Mouse (Mus musculus): ENCODE results near the gene Slc25a33. TPM values are rescaled to one million over a fixed set of nuclear protein-coding genes. Genes with fewer than 3 reads are reported as not detected.

Slc25a33 gene
- polyA plus RNA-seq, 1 experiment from 2014 or later = 22.0 TPM

DNA sequence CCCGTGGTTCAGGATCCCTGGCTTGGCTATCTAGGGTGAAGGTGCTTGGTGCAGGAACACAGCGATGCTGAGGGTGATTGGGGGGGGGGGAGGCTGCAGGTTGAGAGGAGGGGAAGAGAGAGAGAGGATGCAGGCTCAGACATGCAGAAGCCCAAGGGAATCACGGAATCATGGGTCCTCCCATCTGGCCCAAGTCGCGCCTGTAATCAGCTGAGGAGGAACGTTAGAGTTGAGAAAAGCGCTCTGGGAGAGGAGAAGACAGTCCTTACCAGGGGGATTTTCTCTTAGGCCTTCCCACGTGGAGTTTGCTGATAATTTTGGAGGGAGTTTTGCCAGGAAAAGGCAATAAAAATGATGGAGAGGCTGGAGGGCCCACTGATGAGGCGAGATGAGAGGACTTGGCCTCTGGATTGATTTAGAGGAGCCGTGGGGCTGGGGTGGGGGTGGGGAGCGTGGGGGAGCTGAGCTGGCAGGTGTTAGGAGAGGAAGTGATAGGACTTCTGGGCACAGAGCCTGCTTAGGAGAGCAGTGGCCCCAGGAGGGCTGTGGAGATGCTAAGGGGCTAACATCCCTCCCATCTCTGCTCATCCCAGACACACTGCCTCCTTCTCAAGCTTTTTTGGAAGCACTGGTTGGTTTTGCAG lies 34.6 kb upstream of the Slc25a33 start:
- 38% methylated on average over 11 of the region's 11 CpGs for WGBS

DNA sequence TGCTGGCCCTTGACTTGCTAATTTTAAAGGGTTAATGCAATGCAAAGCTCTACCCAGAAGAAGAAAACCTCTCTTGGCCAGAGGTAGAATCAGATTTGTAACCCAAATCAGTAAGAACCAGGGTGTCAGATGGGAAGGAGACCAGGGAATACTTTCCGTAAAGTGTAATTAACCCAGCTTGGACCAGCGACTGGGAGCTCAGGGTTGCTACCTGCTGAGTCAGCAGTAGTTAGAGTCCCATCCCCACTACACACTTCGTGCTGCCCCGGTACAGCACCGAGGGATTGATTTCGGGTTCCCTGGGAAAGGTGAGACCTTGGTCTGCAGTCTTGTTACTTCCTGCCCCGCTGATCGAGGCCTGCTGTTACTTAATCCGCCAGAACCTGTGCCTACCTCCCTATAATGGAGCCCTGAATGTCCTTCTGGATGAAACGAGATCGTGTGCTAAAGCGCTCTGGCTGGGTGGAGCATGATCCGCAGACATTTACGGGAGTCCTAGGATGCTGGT lies 34.0 kb upstream of the Slc25a33 start:
- DNase-seq (ENCODE audit: low spot score) = peak; percentile 9
- 36% methylated on average over 14 of the region's 14 CpGs for WGBS
- ATAC-seq (ENCODE audit: insufficient read depth, low FRiP score, low TSS enrichment) = no peak
- no peaks in the 10 kb centered on the region for H3K36me3 ChIP-seq (ENCODE audit: control insufficient read depth, insufficient read depth, low read length)
- H3K9ac ChIP-seq (ENCODE audit: low read length) = no peak overlapping the region
- H3K27ac ChIP-seq (ENCODE audit: low read depth, low read length) = no peak overlapping the region
- no peak overlapping the region for H3K4me3 ChIP-seq (ENCODE audit: low read depth, low read length)
- no peaks in the 10 kb centered on the region for H3K9me3 ChIP-seq (ENCODE audit: control insufficient read depth, low read length)
- 0 out of 2 replicates have a peak, but pooled peaks cover 2% of the 10 kb centered on the region for H3K27me3 ChIP-seq (ENCODE audit: control insufficient read depth, insufficient read depth, low read length)
- no peak overlapping the region for H3K4me2 ChIP-seq (ENCODE audit: low read depth)
- peaks cover 5% of the 10 kb centered on the region for H3K4me1 ChIP-seq (ENCODE audit: control insufficient read depth, insufficient read depth, low read length)

More for the DNA sequence above, 34.6 kb upstream of the Slc25a33 start:
- ATAC-seq (ENCODE audit: insufficient read depth, low FRiP score, low TSS enrichment) (no peak), DNase-seq (ENCODE audit: low spot score) (no peak)
- 0 out of 2 replicates have a peak, but pooled peaks cover 2% of the 10 kb centered on the region for H3K27me3 ChIP-seq (ENCODE audit: control insufficient read depth, insufficient read depth, low read length)
- no peaks in the 10 kb centered on the region for H3K9me3 ChIP-seq (ENCODE audit: control insufficient read depth, low read length)
- no peak overlapping the region for H3K9ac ChIP-seq (ENCODE audit: low read length)
- no peaks in the 10 kb centered on the region for H3K36me3 ChIP-seq (ENCODE audit: control insufficient read depth, insufficient read depth, low read length)
- no peak overlapping the region for H3K4me3 ChIP-seq (ENCODE audit: low read depth, low read length)
- no peak overlapping the region for H3K4me2 ChIP-seq (ENCODE audit: low read depth)
- no peak overlapping the region for H3K27ac ChIP-seq (ENCODE audit: low read depth, low read length)
- peaks cover 5% of the 10 kb centered on the region for H3K4me1 ChIP-seq (ENCODE audit: control insufficient read depth, insufficient read depth, low read length)

DNA sequence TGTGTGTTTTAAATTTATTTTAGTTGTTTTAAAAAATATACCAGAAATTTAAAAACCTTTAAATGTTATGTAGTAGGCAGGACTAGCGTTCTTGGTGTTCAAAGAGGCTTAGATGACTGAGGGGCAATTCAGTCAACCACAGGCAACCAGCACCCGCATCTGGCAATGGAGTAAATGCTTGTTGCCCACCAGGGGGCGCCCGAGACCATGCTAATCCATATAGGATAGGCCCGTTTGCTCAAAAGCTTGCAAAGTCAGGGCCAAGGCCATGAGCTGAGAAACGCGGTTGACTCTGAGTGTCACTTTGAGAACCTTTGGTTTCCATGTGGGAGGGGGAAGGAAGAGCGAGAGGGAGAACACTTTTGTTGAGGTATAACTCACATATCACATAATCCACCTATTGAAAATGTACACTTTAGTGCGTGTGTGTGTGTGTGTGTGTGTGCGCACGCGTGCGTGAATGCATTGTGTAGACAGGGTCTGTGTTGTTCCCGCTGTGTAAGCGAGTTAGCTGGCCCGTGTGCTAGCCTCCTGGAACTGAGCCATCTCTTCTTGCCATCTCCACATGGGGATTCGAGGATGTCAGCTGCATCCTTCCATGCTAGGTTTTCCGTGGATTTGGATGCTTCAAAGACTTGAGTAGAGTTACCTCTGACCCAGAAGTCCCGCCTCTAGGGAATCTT lies 32.8 kb upstream of the Slc25a33 start:
- H3K36me3 ChIP-seq (ENCODE audit: control insufficient read depth, insufficient read depth, low read length) = no peaks in the 10 kb centered on the region
- H3K4me3 ChIP-seq (ENCODE audit: low read depth, low read length) = no peak overlapping the region
- H3K27ac ChIP-seq (ENCODE audit: low read depth, low read length) = no peak overlapping the region
- WGBS = 51% methylated on average over 19 of the region's 19 CpGs
- DNase-seq (ENCODE audit: low spot score) (peak; percentile 94), ATAC-seq (ENCODE audit: insufficient read depth, low FRiP score, low TSS enrichment) (no peak)
- no peak overlapping the region for H3K4me2 ChIP-seq (ENCODE audit: low read depth)
- H3K9ac ChIP-seq (ENCODE audit: low read length) = no peak overlapping the region
- peaks cover 5% of the 10 kb centered on the region for H3K4me1 ChIP-seq (ENCODE audit: control insufficient read depth, insufficient read depth, low read length)
- H3K9me3 ChIP-seq (ENCODE audit: control insufficient read depth, low read length) = no peaks in the 10 kb centered on the region
- 0 out of 2 replicates have a peak, but pooled peaks cover 2% of the 10 kb centered on the region for H3K27me3 ChIP-seq (ENCODE audit: control insufficient read depth, insufficient read depth, low read length)

DNA sequence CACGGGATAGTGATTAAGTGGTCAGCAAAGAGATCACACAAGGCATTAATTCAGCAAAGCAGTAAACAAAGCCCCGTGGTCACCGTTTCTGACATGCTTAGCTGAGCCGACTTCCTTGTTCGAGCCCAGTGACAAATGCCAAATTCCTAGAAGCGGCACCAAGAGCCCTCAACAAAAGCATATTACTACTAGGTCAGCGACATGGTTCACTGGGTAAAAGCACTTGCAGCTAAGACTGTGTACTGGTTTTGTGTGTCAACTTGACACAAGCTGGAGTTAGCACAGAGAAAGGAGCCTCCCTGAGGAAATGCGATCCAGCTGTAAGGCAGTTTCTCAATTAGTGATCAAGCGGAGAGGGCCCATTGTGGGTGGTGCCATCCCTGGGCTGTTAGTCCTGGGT lies 28.2 kb upstream of the Slc25a33 start:
- no peaks in the 10 kb centered on the region for H3K9me3 ChIP-seq (ENCODE audit: control insufficient read depth, low read length)
- H3K36me3 ChIP-seq (ENCODE audit: control insufficient read depth, insufficient read depth, low read length) = no peaks in the 10 kb centered on the region
- H3K9ac ChIP-seq (ENCODE audit: low read length) = no peak overlapping the region
- ATAC-seq (ENCODE audit: insufficient read depth, low FRiP score, low TSS enrichment) (no peak), DNase-seq (ENCODE audit: low spot score) (no peak)
- H3K4me2 ChIP-seq (ENCODE audit: low read depth) = no peak overlapping the region
- H3K27ac ChIP-seq (ENCODE audit: low read depth, low read length) = no peak overlapping the region
- no peaks in the 10 kb centered on the region for H3K4me1 ChIP-seq (ENCODE audit: control insufficient read depth, insufficient read depth, low read length)
- no peaks in the 10 kb centered on the region for H3K27me3 ChIP-seq (ENCODE audit: control insufficient read depth, insufficient read depth, low read length)
- 45% methylated on average over 9 of the region's 9 CpGs for WGBS
- H3K4me3 ChIP-seq (ENCODE audit: low read depth, low read length) = no peak overlapping the region

DNA sequence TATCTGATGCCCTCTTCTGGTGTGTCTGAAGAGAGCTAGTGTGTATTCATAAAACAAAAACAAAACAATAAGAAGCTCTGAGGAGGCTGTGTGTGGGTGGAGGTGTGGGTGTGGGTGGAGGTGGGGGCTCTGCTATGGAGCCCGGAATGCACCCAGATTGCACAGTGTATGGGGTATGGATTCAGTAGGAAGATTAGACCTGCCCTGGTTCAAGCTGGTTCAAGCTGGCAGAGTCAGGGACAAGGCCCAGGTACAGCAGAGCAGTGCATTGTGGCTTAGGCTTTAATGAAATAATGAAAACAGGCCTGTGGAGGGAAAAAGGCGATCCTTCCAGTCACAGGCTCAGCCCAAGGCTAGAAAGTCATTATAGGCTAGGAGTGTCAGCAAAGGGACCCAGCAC lies 26.5 kb upstream of the Slc25a33 start:
- no peak overlapping the region for H3K4me3 ChIP-seq (ENCODE audit: low read depth, low read length)
- ATAC-seq (ENCODE audit: insufficient read depth, low FRiP score, low TSS enrichment) = no peak
- WGBS = 87% methylated on average over 2 of the region's 2 CpGs

DNA sequence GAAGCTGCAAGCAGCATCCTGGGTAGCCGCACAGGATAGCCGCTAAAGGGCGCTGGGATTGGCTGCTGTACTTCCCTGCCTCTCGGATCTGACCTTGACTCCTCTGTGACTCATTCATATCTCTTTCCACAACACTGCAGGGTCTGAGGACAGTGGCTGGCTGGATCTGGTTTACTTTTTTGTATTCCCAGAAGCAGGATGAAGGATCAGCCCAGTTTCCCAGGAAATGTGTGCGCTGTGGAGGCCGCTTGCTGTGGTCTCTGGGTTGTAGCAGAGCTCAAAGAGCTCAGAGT lies 26.0 kb upstream of the Slc25a33 start:
- DNase-seq (ENCODE audit: low spot score) = no peak
- Histone ChIP-seq H3K4me3 (ENCODE audit: low read depth, low read length) (no peak overlapping the region), H3K27me3 (ENCODE audit: control insufficient read depth, insufficient read depth, low read length) (no peaks in the 10 kb centered on the region), H3K4me2 (ENCODE audit: low read depth) (no peak overlapping the region), H3K9me3 (ENCODE audit: control insufficient read depth, low read length) (no peaks in the 10 kb centered on the region), H3K9ac (ENCODE audit: low read length) (no peak overlapping the region), H3K36me3 (ENCODE audit: control insufficient read depth, insufficient read depth, low read length) (no peaks in the 10 kb centered on the region), H3K4me1 (ENCODE audit: control insufficient read depth, insufficient read depth, low read length) (no peaks in the 10 kb centered on the region), H3K27ac (ENCODE audit: low read depth, low read length) (no peak overlapping the region)
- WGBS = 97% methylated on average over 6 of the region's 6 CpGs
- ATAC-seq (ENCODE audit: insufficient read depth, low FRiP score, low TSS enrichment) = no peak

More for the DNA sequence above, 26.5 kb upstream of the Slc25a33 start:
- H3K9ac ChIP-seq (ENCODE audit: low read length) = no peak overlapping the region
- H3K36me3 ChIP-seq (ENCODE audit: control insufficient read depth, insufficient read depth, low read length) = no peaks in the 10 kb centered on the region
- DNase-seq (ENCODE audit: low spot score) = no peak
- no peaks in the 10 kb centered on the region for H3K4me1 ChIP-seq (ENCODE audit: control insufficient read depth, insufficient read depth, low read length)
- H3K9me3 ChIP-seq (ENCODE audit: control insufficient read depth, low read length) = no peaks in the 10 kb centered on the region
- H3K27me3 ChIP-seq (ENCODE audit: control insufficient read depth, insufficient read depth, low read length) = no peaks in the 10 kb centered on the region
- no peak overlapping the region for H3K4me2 ChIP-seq (ENCODE audit: low read depth)
- no peak overlapping the region for H3K27ac ChIP-seq (ENCODE audit: low read depth, low read length)

DNA sequence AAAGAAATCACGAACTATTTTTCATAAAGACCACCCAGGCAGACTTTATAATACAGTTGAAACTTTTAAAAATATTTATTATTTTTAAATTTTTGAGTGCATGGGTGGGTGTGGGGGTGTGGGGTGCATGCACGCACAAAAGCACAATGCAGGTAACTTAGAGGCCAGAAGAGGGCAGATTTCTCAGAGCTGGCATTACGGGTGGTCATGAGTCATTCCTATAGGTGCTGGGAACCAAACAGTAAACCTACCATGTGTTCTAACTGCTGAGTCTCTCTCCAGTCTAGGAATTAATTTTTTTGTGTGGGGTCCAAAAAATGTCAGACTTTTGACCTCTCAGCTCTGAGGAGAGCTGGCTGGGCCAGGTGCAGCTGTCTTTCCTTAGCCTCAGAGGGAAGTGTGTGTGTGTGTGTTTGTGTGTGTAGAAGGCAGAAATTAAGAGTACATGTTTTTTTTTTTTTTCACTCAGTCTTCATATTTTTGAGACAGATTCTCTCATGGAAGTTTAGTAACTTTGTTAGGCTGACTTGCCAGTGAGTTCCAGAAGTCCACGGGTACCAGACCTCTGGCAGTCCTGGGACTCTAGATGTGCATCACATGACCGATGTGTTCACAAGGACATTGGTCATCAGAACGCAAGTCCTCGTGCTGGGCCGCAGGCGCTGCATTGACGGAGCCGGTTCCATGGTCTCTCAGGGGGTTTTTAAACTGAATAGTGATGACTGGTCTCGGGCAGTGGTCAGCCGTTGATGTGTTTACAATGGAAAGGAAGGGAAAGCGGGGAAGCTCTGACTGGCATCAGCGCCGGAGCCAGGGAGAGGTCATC lies 25.5 kb upstream of the Slc25a33 start:
- DNase-seq (ENCODE audit: low spot score) (no peak), ATAC-seq (ENCODE audit: insufficient read depth, low FRiP score, low TSS enrichment) (no peak)
- 89% methylated on average over 16 of the region's 16 CpGs for WGBS
- Histone ChIP-seq H3K4me2 (ENCODE audit: low read depth) (no peak overlapping the region), H3K9me3 (ENCODE audit: control insufficient read depth, low read length) (no peaks in the 10 kb centered on the region), H3K9ac (ENCODE audit: low read length) (no peak overlapping the region), H3K27me3 (ENCODE audit: control insufficient read depth, insufficient read depth, low read length) (no peaks in the 10 kb centered on the region), H3K36me3 (ENCODE audit: control insufficient read depth, insufficient read depth, low read length) (no peaks in the 10 kb centered on the region), H3K4me3 (ENCODE audit: low read depth, low read length) (no peak overlapping the region), H3K4me1 (ENCODE audit: control insufficient read depth, insufficient read depth, low read length) (no peaks in the 10 kb centered on the region), H3K27ac (ENCODE audit: low read depth, low read length) (no peak overlapping the region)

DNA sequence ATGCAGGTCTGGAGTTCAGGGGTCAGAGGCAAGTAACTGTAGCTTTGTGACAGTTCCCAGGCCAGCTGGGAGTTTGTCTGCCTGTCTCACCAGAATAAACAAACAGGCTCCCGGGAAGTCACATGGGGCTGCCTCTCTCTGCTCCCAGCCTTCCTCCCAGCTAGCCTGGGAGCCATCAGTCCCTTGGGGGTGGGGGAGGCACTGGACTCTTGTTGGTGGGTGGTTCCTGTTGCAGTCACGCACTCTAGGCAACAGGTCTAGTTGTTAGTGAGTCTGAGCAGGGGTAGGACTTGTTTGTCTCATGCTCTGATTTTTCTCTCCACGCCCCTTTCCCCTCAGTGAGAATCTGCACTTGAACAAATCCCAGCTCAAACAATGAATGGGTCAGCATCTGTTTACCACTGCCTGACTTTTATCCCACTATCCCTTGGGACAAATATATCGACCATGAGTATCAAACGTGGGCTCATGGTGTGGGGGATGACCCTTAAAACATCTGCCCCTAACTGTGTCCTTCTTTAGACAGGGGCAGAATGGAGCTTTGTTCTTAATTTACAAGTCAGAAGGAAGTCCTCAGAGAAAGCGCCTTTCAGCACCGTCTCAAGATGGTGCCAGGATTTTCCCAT lies 24.7 kb upstream of the Slc25a33 start:
- peak; percentile 40 for DNase-seq (ENCODE audit: low spot score)
- Histone ChIP-seq H3K27ac (ENCODE audit: low read depth, low read length) (no peak overlapping the region), H3K4me3 (ENCODE audit: low read depth, low read length) (no peak overlapping the region)

More for the DNA sequence above, 24.7 kb upstream of the Slc25a33 start:
- WGBS = 26% methylated on average over 7 of the region's 7 CpGs
- ATAC-seq (ENCODE audit: insufficient read depth, low FRiP score, low TSS enrichment) = peak; percentile 63
- no peak overlapping the region for H3K4me2 ChIP-seq (ENCODE audit: low read depth)
- H3K9ac ChIP-seq (ENCODE audit: low read length) = no peak overlapping the region
- no peaks in the 10 kb centered on the region for H3K36me3 ChIP-seq (ENCODE audit: control insufficient read depth, insufficient read depth, low read length)
- H3K27me3 ChIP-seq (ENCODE audit: control insufficient read depth, insufficient read depth, low read length) = no peaks in the 10 kb centered on the region
- H3K9me3 ChIP-seq (ENCODE audit: control insufficient read depth, low read length) = no peaks in the 10 kb centered on the region
- H3K4me1 ChIP-seq (ENCODE audit: control insufficient read depth, insufficient read depth, low read length) = no peaks in the 10 kb centered on the region

Measured in neural tube, embryonic 11.5 days (tissue).